Mouse (Mus musculus): ENCODE measurements around the gene Tnp2. TPM values are rescaled to one million over a fixed set of nuclear protein-coding genes. Genes with fewer than 3 reads are reported as not detected.
"Not testable (repeated sequence)": the region's sequence is repeated elsewhere in the genome, so short reads cannot be mapped to it uniquely, and the experiment has no call there.

Gene Tnp2
- total RNA-seq, 2 experiments from 2014 or later: not detected

DNA sequence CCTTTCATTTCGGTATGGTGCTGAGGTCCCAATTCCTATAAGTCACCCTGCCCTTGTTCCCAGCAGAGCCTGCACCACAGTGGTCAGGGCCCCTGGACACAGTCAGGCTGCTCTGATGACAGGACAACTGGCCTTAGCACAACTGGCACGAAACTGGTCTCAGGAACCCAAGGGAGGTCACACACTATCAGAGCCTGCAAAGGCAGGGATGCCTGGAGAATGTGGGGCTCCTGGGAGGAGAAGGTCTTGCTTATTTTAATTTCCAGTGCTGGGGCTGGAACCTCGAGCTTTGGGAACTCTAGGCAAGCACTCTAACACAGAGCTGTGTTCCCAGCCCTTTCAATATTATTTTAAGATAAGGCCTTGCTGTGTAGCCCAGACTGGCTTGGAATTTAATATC, 31.5 kb upstream of the Tnp2 start:
- no peak for TF ChIP-seq CTCF (IDR thresholded peaks at IDR 0.05)
- H3K4me3 ChIP-seq: no peak overlapping the region
- no peak overlapping the region for H3K27ac ChIP-seq
- intact Hi-C loops (cut with DNase I): no loop called here
- no peak for DNase-seq (ENCODE audit: extremely low spot score in 1 of 2, low spot score in 2 of 2)

- no peak for TF ChIP-seq CTCF (IDR thresholded peaks at IDR 0.05)
- Histone ChIP-seq H3K4me3 (no peak overlapping the region), H3K27ac (no peak overlapping the region)
- intact Hi-C loops (cut with DNase I): no loop called here
- DNase-seq (ENCODE audit: extremely low spot score in 1 of 2, low spot score in 2 of 2): no peak
Measured at GRCm38 (mm10) chr16:10818579-10819135, 30.2 kb upstream of the Tnp2 start.

DNA sequence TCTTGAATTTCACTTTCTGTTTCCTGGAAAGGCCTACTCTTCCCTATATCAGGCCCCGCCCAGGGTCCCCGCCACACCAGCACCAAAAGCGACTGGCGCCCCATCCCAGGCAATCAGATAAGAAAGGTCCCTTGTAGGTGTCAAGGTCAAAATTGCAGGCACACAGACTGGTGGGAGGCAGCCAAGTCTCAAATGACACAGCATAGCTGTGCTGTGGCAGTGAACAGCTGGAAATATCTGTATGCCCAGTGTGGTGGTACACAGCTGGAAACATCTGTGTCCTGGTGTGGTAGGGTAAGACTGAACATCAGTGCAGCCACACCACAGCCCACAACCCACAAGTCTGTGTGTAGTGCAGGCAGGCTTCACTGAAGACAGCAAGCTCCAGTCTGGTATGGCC, 26.4 kb upstream of the Tnp2 start:
- Histone ChIP-seq H3K4me3 (no peak overlapping the region), H3K27ac (no peak overlapping the region)
- intact Hi-C loops (cut with DNase I): no loop called here
- no peak for DNase-seq (ENCODE audit: extremely low spot score in 1 of 2, low spot score in 2 of 2)
- TF ChIP-seq CTCF (IDR thresholded peaks at IDR 0.05): no peak

DNA sequence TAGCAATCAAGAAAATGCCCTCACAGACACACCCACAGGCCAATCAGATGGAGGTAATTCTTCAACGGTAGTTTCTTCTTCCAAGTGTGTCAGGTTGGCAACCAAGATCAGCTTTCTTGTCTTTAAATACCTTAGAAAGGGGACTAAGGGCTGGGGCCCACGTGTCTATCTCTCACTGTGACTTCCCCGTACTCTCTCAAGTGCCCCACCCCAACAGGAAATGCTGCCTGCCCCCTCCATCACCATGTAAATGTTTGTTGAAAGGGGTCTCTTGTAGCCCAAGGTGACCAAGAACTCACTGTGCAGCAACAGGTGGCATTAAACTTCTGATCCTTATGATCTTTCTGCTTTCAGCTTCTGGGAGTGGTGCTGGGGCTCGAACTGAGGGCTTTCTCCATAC, 25.3 kb upstream of the Tnp2 start:
- no peak for DNase-seq (ENCODE audit: extremely low spot score in 1 of 2, low spot score in 2 of 2)
- intact Hi-C loops (cut with DNase I): no loop called here
- Histone ChIP-seq H3K4me3 (no peak overlapping the region), H3K27ac (no peak overlapping the region)
- TF ChIP-seq CTCF (IDR thresholded peaks at IDR 0.05): no peak

GRCm38 (mm10) chr16:10812865-10813371, 24.5 kb upstream of the Tnp2 start, which contains the start of gene Gm11172:
Gene Gm11172, plus strand, starts transcription at chr16:10812915.
- H3K4me3 ChIP-seq: no peak within 1 kb of the TSS
- intact Hi-C loops (cut with DNase I): no loop called here
- no peak within 1 kb of the TSS for H3K27ac ChIP-seq
- no peak for DNase-seq (ENCODE audit: extremely low spot score in 1 of 2, low spot score in 2 of 2)
- TF ChIP-seq CTCF (IDR thresholded peaks at IDR 0.05): no peak

DNA sequence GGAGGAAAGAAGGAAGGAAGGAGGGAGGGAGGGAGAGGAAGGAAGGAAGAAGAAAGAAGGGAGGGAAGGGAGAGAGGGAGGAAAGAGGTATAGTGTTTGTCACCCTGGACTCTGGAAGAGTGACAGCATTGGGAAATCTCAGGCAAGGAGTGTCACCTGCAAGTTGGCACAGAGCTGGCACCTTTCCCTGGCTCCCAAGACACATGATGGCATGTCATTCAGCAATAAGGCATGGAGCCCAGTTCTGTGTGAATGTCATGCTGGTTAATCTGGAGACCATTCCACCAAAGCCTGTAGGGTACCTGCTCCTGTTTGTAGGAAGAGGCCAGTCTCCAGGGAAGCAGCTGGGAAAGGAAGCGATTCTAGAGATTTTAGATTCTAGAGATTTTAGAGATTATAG, 21.9 kb upstream of the Tnp2 start:
- intact Hi-C loops (cut with DNase I): no loop called here
- no peak for DNase-seq (ENCODE audit: extremely low spot score in 1 of 2, low spot score in 2 of 2)
- no peak overlapping the region for H3K4me3 ChIP-seq
- no peak overlapping the region for H3K27ac ChIP-seq
- no peak for TF ChIP-seq CTCF (IDR thresholded peaks at IDR 0.05)

- Histone ChIP-seq H3K27ac (no peak within 1 kb of the TSS), H3K4me3 (no peak within 1 kb of the TSS)
- no peak for DNase-seq (ENCODE audit: extremely low spot score in 1 of 2, low spot score in 2 of 2)
- TF ChIP-seq CTCF (IDR thresholded peaks at IDR 0.05): no peak
- intact Hi-C loops (cut with DNase I): no loop called here
Measured at GRCm38 (mm10) chr16:10805789-10806527, 17.5 kb upstream of the Tnp2 start, which contains the start of gene Prm1. Gene Prm1, minus strand, starts transcription at chr16:10805839.

GRCm38 (mm10) chr16:10802420-10802819, 14.0 kb upstream of the Tnp2 start:
- DNase-seq (ENCODE audit: extremely low spot score in 1 of 2, low spot score in 2 of 2); intact Hi-C loops (cut with DNase I); H3K4me3 ChIP-seq; H3K27ac ChIP-seq: not testable (repeated sequence)

DNA sequence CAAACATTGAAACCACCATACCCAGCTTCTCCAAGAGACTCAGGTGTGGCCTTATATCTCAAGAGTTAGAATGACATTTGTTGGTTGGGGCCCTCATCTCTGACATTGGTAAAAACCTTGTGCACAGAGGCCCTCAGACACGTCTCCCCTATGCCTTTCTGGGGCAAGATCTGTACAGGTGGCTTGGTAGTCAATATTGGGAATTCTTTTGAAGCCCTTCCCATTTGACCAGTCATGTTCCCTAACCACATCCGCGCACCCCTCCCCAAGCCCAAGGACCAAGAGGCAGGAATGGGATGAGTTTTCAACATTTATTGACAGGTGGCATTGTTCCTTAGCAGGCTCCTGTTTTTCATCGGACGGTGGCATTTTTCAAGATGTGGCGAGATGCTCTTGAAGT, 7.6 kb upstream of the Tnp2 start, which contains the start of gene Prm2:
Gene Prm2 (minus strand): TSS at position 101 of the 400 bp plus-strand sequence.
- no peak within 1 kb of the TSS for H3K27ac ChIP-seq
- intact Hi-C loops (cut with DNase I): no loop called here
- H3K4me3 ChIP-seq: no peak within 1 kb of the TSS
- no peak for TF ChIP-seq CTCF (IDR thresholded peaks at IDR 0.05)
- DNase-seq (ENCODE audit: extremely low spot score in 1 of 2, low spot score in 2 of 2): no peak

- intact Hi-C loops (cut with DNase I): no loop called here
- TF ChIP-seq CTCF (IDR thresholded peaks at IDR 0.05): no peak
- no peak for DNase-seq (ENCODE audit: extremely low spot score in 1 of 2, low spot score in 2 of 2)
Measured at GRCm38 (mm10) chr16:10790702-10791101, 2.2 kb upstream of the Tnp2 start, which contains the start of gene Prm3. Gene Prm3, minus strand, starts transcription at chr16:10790914.

GRCm38 (mm10) chr16:10788866-10789265, 406 bp upstream of the Tnp2 start:
- TF ChIP-seq CTCF (IDR thresholded peaks at IDR 0.05): no peak
- H3K27ac ChIP-seq: no peak overlapping the region
- no peak for DNase-seq (ENCODE audit: extremely low spot score in 1 of 2, low spot score in 2 of 2)
- intact Hi-C loops (cut with DNase I): loop anchor here (5.0 kb wide), 1 partner anchor 122 kb away; no protein-coding TSS in a partner anchor
- no peak overlapping the region for H3K4me3 ChIP-seq

More at GRCm38 (mm10) chr16:10790702-10791101, 2.2 kb upstream of the Tnp2 start, which contains the start of gene Prm3:
- no peak within 1 kb of the TSS for H3K4me3 ChIP-seq
- no peak within 1 kb of the TSS for H3K27ac ChIP-seq

GRCm38 (mm10) chr16:10787548-10788058, 857 bp downstream of the Tnp2 start:
- intact Hi-C loops (cut with DNase I): loop anchor here (2.0 to 5.0 kb wide), 2 partner anchors 47 to 120 kb away; partner anchors contain the start of gene Rmi2
- no peak overlapping the region for H3K27ac ChIP-seq
- no peak; the same call in 1 of the 2 replicates for TF ChIP-seq CTCF (IDR thresholded peaks at IDR 0.05)
- no peak for DNase-seq (ENCODE audit: extremely low spot score in 1 of 2, low spot score in 2 of 2)
- no peak overlapping the region for H3K4me3 ChIP-seq
